Mouse (Mus musculus) liver, postnatal 0 days (tissue): ENCODE measurements around the gene Gpr146.

Experiments used
- CTCF ChIP-seq: sonication (generic); IDR thresholded peaks from 2 replicates; pipeline ENCODE4 v1.5.1; 2016; ENCODE audit warnings: antibody characterized with exemption, low read depth
- EP300 ChIP-seq: IDR thresholded peaks from 2 replicates; pipeline ENCODE4 v1.6.1; 2016; ENCODE audit warnings: antibody characterized with exemption, low read depth, mild to moderate bottlenecking

DNA sequence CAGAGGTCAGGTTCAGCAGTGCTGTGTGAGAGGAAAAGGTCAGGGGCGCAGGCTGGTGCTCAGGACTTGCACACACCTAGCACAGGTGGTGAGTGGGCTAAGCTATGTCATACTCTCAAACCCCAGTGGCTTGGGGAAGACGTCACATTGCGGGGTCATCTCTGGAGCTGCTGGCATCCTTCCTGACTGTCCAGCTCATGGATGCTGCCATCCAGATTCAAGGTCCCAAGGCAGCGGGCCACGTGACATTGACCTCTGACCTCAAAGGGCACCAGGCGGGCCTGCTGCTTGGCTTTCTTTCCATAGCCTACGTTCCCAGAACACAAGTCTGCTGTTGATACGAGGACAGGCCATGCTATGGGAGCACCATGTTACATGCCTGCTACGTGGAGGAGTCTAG is 49.5 kb downstream of the Gpr146 start:
- TF ChIP-seq CTCF (no peak), EP300 (no peak)
